Mouse (Mus musculus): ENCODE results near the gene Cap2.

DNA sequence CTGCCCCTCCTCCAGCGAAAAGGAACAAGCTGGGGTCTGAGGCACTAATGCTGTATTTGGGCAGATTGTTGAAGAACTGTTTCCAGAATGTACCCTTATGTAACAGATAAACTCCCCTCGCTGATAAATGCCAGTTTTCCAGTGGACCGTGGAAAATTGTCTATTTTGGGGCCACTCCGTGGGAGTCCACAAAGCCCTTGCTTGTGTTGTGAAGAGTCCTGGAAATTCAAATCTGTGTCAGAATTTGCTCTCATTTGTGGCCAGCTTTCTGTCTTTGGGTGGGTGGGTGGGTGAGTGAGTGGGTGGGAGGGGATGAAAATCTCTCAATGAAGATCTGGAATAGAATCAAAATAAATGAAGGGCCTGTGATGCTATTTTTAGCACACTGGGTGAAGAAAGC is 13.5 kb upstream of the Cap2 start:
- TF ChIP-seq POLR2A (IDR thresholded peaks at IDR 0.05; ENCODE audit: low read depth, low read length) (no peak), CTCF (IDR thresholded peaks at IDR 0.05; ENCODE audit: extremely low read depth, insufficient read length, insufficient replicate concordance, low read depth, low read length) (no peak)

All from small intestine, adult 2 months (tissue).